Mouse (Mus musculus) urinary bladder, adult 2 months (tissue): ENCODE measurements around the gene Pik3r5. TPM values are rescaled to one million over a fixed set of nuclear protein-coding genes. Genes with fewer than 3 reads are reported as not detected.

ENCODE experiments used
- DNase-seq: peaks from one replicate; pipeline ENCODE4 v3.0.0; 2022; ENCODE audit warnings: low spot score
- polyA plus RNA-seq: library from polyadenylated mRNA; depleted of rRNA; stranded (reverse); fragments of >200 nt; gene quantifications from 2 replicates; pipeline ENCODE4 v1.2.3, GENCODE M21; 2012; rRNA removed

Pik3r5 gene
- polyA plus RNA-seq, 1 experiment: 1.5 TPM

DNA sequence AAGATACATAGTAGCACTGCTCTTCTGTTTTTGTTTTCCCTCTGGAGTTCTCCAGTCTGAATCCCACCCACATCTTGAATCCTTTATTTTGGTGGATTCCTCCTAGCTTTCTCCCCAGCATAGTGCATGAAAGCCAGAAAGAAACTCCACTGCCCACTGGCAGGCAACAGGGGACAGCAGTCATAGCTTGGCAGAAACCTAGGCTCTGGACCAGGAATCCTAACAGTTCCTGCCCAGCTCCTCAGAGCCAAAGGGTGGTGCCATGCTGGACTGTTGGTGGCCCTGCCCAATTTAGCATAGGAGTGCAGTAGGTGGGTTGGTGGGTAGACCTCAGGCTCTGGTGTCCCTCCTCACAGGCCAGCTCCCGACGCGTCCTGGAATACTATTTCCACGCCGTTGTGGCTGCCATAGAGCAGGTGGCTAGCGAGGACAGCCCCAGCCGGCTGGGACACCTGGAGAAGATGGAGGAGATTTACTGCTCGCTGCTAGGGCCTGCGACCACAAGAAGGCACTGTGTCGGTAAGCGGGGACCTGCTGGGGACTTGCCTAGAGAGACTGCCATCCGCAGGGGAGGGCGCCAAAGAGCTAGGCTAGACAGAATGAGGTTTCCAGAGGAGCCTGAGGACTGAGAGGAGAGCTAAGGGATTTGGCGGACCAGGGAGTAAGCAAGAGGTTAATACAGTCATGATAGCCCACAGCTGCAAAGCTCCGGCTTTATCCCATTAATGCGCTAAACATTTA is 99.3 kb downstream of the Pik3r5 start:
- no peak for DNase-seq

- no peak for DNase-seq
These were observed 100.1 kb downstream of the Pik3r5 start for GRCm38 (mm10) chr11:68531941-68532535.

GRCm38 (mm10) chr11:68532773-68533172 is 100.9 kb downstream of the Pik3r5 start:
- DNase-seq: no peak

DNA sequence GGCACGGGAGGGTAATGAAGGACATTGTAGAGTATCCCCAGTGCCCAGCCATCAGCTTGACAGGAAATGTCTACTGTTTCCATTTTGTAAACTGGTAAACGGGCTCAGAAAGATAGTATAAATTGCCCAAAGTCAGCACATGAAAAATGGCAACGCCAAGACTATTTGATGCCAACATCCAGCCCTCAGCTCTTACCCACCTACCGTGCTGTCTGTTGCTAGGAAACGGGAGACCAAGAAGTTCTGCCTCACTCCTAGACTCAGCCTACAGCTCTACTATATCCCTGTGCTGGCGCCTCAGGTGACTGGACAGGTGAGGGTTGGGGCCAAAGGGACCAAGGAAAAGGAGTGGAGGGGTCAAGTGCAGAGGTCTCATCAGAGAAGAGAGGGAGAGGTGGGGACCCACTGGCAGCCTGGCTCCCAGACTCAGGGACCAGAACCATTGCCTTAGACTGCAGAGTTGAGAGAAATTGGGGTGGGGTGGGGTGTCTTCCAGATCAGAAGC is 102.1 kb downstream of the Pik3r5 start:
- DNase-seq: no peak

GRCm38 (mm10) chr11:68536026-68536425 is 104.1 kb downstream of the Pik3r5 start:
- no peak for DNase-seq

- DNase-seq: no peak
These were observed 104.5 kb downstream of the Pik3r5 start for GRCm38 (mm10) chr11:68536465-68536864.

GRCm38 (mm10) chr11:68539621-68540020 is 107.7 kb downstream of the Pik3r5 start:
- no peak for DNase-seq

- no peak for DNase-seq
These were observed 112.6 kb downstream of the Pik3r5 start for GRCm38 (mm10) chr11:68544554-68544953.

DNA sequence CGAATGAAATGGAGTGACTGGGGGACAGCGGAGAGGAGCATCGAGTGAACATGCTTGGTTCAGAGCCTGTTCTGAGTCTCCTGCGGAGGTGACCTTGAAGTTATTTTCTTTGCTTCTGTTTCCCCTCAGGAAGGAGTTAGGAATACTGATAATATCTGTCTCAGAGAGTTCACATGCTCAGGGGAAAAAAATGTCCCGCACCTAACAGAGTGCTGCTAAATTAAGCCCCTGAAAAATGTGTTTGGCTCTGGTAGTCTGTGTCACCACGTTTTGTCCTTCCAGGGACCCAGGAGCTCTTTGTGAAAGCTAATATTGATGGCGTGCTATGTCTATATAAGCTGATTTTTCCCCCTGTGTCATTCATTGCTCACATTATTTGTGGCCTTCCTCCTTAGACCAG is 113.3 kb downstream of the Pik3r5 start:
- DNase-seq: no peak

DNA sequence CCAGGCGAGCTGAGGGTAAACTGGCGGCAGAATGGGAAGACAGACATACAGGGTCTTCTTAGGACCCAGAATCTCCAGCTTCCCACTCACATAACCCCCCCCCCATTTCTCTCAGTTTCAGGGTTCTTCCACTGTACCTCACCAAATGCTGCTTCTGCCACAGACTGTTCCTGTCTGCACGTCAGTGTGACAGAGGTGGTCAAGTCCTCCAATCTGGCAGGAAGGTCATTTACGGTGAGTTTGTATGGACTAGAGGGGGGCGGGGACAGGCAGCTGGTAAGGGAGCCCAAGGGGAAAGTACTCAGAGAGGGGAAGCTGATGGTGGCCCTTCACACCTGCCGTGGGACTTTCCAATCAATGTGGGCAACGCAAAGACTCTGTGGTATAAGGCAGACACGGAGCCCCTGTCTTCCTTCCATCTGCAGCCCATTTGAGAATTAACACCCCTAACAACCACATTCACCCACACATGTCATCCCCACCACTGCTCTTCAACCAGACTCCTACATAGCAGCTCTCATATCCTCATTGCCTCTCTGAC is 113.8 kb downstream of the Pik3r5 start:
- no peak for DNase-seq

Other genes starting within 250 kb of the Pik3r5 start
- 17.7 and 25.2 TPM in 2 replicates for gene Ntn1, start 31.3 kb upstream of the Pik3r5 start, polyA plus RNA-seq
- 2.5 TPM in 2 replicates for gene Pik3r6, start 70.9 kb downstream of the Pik3r5 start, polyA plus RNA-seq
- gene Mfsd6l, start 124.1 kb downstream of the Pik3r5 start, polyA plus RNA-seq: 1.0 and 1.6 TPM in 2 replicates
- gene Ccdc42, start 154.9 kb downstream of the Pik3r5 start, polyA plus RNA-seq: 0.16 and 0.22 TPM in 2 replicates